Mouse (Mus musculus) thymus, adult 18-20 months (tissue): ENCODE data around the gene Fstl3.
"Not testable (repeated sequence)": the region's sequence is repeated elsewhere in the genome, so short reads cannot be mapped to it uniquely, and the experiment has no call there.

ENCODE experiments used
- DNase-seq, 2 experiments: peaks; one replicate each; pipeline ENCODE4 v3.0.0; 2022; ENCODE audit warnings: mixed read lengths in 2 of 2

The Fstl3 gene

DNA sequence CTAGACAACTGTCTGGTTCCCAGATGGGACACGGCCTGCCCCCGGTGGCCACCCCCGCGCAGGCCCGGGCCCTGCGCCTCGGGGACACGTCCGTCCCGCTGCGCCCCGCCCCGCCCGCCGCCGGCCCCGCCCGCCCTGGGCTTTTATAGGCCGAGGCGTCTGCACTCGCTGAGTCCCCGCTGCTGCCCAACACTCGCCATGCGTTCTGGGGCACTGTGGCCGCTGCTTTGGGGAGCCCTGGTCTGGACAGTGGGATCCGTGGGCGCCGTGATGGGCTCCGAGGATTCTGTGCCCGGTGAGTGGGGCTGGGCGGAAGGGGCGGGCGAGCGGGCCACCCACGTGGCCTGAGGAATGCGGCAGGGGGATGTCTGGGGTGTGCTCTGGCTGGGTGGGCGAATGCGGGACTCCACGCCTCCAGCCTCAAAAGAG, at the start of gene Fstl3:
TSS of gene Fstl3 (plus strand) at position 170 of the 429 bp plus-strand sequence.
- no peak for DNase-seq

DNA sequence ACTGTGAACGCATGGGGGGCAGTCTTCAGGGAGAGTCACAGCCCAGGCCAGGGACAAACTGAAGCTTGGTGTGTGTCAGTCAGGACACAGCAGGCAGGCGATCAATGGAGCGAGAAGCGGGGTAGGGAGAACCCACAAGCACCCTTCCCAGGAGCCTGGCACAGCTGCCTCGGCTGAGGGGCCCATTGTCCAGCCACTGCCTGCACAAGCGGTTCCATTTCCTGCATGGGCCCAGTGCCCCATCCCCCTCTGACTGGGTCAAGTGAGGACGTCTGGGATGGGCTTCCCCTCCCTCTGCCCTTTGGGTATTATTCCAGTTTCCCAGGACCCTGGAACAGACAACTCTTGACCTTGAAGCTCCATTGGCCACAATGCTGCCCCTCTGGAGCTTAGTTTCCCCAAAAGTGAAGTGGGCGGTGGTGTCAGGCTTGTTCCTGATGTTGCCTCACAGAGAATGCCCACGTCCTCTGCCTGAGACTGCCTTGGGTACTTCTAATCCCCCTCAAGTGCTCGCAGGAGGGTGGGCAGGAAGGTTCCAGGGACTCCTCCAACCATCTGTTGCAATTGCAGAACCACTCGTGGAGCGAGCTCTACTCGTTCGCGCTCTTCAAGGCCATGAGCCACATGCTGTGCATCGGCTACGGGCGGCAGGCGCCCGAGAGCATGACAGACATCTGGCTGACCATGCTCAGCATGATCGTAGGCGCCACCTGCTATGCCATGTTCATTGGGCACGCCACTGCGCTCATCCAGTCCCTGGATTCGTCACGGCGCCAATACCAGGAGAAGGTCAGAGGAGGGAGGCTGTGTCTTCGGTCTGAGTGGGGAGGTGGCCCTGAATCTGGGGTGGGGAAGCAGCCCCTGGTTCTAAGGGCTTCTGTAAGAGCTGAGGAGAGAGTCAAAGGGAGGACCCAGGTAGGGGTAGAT, 48.5 kb upstream of the Fstl3 start:
- no peak for DNase-seq

GRCm38 (mm10) chr10:79729357-79729965, 47.6 kb upstream of the Fstl3 start:
- no peak for DNase-seq

DNA sequence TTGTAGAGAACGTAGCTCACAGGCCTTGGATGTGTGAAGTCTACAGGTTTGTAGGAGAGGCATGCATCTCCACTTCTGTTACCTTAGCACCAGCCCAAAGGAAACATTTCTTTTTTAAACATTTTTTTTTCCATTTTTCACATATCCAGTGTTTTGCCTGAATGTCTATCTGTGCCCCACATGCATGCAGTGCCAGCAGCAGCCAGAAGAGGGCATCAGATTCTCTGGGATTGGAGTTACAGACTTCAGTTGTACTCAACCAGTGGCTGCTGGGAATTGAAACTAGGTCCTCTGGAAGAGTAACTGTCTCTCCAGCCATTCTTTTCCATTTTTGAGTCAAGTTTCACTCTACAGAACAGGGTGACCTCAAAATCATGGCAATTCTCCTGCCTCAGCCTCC, 44.6 kb upstream of the Fstl3 start:
- DNase-seq, result no peak

DNA sequence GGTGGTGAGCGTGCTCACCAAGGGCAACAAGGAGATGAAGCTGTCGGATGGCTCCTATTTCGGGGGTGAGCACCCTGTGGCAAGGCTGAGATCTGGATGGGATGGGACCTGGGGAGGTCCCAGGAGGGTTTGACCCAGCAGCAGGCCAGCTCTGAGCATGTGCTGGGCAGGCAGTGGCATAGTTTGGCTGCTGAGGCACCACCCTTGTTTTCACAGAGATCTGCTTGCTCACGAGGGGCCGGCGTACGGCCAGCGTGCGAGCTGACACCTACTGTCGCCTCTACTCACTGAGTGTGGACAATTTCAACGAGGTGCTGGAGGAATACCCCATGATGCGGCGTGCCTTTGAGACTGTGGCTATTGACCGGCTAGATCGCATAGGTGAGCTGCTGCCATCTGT, 43.2 kb upstream of the Fstl3 start:
- no peak for DNase-seq

GRCm38 (mm10) chr10:79735361-79735760, 41.7 kb upstream of the Fstl3 start:
- no peak for DNase-seq

- no peak for DNase-seq
Observed at GRCm38 (mm10) chr10:79736706-79737105, 40.4 kb upstream of the Fstl3 start.

- DNase-seq, result no peak
Observed at GRCm38 (mm10) chr10:79738259-79738658, 38.8 kb upstream of the Fstl3 start.

DNA sequence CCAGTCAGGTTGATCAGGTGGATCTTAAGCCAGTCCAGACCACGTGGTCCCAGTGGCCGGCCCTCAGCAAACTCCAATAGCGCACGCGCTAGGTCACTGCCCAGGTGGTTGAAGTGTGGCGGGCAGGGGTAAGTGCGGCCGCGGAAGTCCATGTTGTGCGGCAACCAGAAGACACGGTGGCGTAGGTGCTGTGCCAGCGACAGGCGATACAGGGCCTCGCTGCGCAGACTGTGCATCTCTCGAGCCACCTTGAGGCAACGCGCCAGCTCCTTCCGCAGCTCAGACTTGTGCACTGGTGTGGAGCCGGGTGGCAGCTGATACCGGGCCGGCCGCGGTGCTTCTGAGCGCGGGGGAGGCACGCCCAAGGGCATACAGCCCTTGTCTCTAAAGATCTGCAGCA, 37.8 kb upstream of the Fstl3 start:
- no peak for DNase-seq

- DNase-seq, result no peak
Observed at GRCm38 (mm10) chr10:79740863-79741262, 36.2 kb upstream of the Fstl3 start.

DNA sequence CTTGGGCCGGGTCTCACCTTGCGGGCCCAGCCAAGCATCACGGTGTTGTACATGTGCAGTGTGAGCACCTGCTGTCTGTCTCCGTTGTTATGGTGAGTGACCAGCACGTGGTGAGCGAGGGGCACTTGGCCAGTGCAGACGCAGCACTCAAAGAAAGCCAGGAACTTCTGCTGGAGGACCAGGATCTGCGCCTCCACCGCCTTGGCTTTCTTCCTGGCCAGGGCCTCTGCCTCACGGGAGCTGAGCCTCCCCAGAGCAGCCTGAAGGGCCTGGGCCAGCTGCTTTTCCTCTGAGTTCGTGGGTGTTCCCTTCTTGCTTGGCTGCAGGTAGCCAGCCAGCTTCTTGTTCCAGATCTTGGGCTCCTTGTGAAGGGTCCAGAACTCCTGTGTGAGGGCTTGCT, 33.9 kb upstream of the Fstl3 start:
- no peak for DNase-seq

DNA sequence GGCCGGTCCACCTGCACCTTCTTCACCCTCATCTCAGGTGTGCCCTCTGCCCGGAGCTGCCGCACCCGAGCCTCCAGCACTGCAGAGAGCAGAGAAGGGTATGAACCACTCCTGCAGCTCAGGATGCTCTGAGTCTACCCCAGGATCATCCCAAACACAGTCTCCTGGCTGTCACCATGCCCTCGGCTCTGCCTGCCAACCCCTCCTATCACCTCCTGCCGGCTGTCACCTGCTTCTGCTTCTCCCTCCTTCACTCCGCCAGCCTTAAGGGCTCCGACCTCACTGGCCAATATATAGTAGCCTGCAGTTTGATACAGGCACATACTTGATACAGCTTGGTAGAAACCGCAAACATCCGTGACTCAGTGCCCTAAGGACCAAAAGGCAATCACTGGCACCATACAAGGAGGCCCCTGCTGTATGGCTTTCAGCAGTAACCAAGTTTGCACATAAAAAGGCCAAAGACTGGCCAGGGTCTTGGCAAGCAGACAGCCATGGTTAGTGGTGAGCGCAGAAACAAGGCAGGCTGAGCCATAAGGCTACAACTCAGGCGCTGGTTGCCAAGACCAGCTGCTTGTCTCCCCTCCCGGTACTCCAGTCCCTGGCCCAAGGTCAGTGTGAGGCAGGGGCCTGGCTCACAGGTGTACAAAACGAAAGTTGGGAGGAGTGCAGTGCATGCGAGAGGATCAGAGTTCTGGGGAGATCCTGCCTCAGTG, 33.3 kb upstream of the Fstl3 start:
- no peak for DNase-seq

DNA sequence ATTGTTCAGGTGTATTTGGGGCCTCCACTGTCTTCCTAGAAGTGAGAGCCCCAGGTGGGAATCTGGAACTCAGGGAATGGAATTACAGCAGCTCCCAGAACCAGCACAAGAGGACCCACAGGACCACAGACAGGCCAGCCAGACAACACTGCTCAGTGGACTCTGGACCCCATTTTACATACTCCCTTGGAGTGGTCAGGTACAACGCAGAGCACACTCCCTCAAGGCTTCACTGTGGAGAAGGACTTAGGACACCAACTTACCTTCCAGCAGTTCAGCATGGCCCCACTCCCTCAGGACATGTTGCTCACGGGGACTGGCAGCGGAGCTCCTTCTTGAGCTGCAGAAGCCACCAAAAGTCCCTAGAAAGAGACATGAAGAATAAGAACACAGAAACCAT, 31.7 kb upstream of the Fstl3 start:
- no peak for DNase-seq

GRCm38 (mm10) chr10:79745898-79746773, 30.9 kb upstream of the Fstl3 start, which contains the start of gene Polrmt:
Gene Polrmt, minus strand, starts transcription at chr10:79746581.
- peak; percentile 94 to 97 for DNase-seq

- DNase-seq, result no peak
Observed at GRCm38 (mm10) chr10:79746774-79747151, 30.3 kb upstream of the Fstl3 start.

- no peak for DNase-seq
Observed at GRCm38 (mm10) chr10:79748496-79748895, 28.6 kb upstream of the Fstl3 start.

DNA sequence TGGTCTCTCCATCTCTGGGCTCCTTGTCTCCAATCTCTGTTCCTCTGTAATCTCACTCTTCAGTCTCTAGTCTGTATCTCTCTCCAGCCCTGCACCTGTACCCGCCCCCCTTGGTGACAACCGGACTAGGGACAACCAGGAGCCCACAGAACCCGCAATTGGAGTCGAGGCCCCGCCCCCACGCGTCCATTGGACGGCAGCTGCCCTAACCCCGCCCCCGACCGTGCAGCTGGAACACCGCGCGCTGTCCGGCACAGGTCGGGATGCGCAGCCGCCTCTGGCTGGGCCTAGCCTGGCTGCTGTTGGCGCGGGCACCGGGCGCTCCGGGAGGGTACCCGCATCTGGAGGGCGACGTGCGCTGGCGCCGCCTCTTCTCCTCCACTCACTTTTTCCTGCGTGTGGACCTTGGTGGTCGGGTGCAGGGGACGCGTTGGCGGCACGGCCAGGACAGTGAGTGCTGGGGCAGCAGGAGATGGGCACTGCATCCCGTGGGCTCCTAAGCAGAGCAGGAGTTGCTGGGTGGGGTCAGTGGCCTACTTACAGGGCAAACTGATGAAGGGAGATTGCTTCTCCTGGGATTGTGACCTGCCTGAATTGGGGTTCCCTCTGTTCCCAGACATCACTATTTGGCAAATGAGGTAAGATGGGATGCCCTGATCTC, 22.1 kb upstream of the Fstl3 start, which contains the start of gene Fgf22:
TSS of gene Fgf22 (plus strand) at position 221 of the 661 bp plus-strand sequence.
- no peak for DNase-seq

GRCm38 (mm10) chr10:79755854-79756253, 21.2 kb upstream of the Fstl3 start:
- no peak for DNase-seq

DNA sequence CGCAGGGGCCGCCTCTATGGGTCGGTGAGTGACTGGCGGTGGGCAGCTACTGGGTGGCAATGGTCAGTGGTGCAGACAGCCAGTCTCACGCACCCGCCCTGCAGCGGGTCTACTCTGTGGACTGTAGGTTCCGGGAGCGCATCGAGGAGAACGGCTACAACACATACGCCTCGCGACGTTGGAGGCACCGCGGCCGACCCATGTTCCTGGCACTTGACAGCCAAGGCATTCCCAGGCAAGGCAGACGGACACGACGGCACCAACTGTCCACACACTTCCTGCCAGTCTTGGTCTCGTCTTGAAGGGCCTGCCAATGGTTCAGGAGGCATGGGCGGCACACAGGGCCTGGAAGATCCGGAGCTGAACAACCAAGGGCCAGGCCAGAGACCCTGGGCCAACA, 20.4 kb upstream of the Fstl3 start:
- no peak for DNase-seq

- DNase-seq, result not testable (repeated sequence)
Observed at GRCm38 (mm10) chr10:79759675-79760074, 17.4 kb upstream of the Fstl3 start.

DNA sequence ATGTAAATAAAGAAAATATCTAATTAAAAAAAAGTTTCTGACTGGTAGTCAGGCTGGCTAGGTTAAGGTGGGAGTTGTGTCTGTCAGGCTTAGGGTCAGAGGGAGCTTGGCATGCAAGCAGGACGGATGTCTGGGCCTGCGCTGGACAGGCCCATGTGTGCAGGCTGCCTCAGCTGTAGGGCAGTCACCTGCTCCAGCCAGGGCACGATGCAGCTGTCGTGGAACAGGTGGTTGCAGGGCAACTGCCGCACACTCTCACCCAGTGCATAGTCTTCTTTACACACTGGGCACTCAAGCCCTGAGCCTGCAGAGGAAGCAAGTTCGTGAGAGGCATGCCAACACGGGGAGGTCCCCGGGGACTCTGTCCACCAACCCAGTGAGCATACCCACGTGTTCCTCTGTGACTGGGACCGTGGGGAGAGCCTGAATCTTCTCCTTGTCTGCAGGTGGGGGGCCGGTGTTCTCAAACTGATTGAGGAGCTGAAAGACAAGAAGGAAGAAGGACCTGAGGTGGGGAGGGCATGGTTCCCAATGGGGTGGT, 16.4 kb upstream of the Fstl3 start:
- no peak for DNase-seq

DNA sequence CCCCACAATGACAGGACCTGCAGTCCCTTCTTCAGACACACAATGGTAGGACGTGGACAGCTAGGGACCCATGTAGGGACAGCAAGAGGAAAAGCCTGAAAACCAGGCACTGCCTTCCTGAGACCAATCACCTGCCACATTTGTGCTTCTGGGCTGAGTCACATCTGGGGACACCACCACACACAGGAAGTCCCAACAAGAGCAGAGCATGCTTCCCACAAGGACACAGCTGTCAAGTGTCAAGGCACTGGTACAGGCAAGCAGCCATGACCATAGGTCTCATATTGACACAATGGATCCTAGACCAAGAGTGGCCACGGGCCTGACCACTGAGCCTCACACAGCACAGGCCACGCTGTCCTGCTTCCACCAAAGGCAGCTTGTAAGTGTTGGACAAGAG, 14.2 kb upstream of the Fstl3 start:
- DNase-seq, result no peak
